Mouse (Mus musculus) limb, embryonic 14.5 days (tissue): ENCODE measurements around the gene Wdr64. TPM values are rescaled to one million over a fixed set of nuclear protein-coding genes. Genes with fewer than 3 reads are reported as not detected.

ENCODE experiments used
- ATAC-seq: fragments of 200-750 bp; cut with Nextera tagmentation; 2 replicates; pipeline ENCODE4 v1.8.0; 2017; ENCODE audit warnings: low read depth, moderate number of reproducible peaks, moderate TSS enrichment; ENCODE audit not compliant: low FRiP score
- DNase-seq: peaks from one replicate; pipeline ENCODE4 v3.0.0-alpha.2; 2015; ENCODE audit warnings: low spot score
- H3K27ac ChIP-seq: fragments of 300-500 bp; sonication (generic); replicated peaks from 2 replicates; pipeline ENCODE4 v1.5.1; 2014; ENCODE audit warnings: low read depth, mild to moderate bottlenecking, low read length, moderate library complexity, mixed read lengths
- H3K27me3 ChIP-seq: fragments of 300-500 bp; sonication (generic); 2 replicates; pipeline ENCODE4 v1.6.1; 2014; ENCODE audit warnings: low read length, mixed read lengths; ENCODE audit not compliant: control insufficient read depth, insufficient read depth
- H3K36me3 ChIP-seq: fragments of 300-500 bp; sonication (generic); 2 replicates; pipeline ENCODE4 v1.6.1; 2014; ENCODE audit warnings: mild to moderate bottlenecking, low read length, moderate library complexity, mixed read lengths; ENCODE audit not compliant: control insufficient read depth, insufficient read depth
- H3K4me1 ChIP-seq: fragments of 300-500 bp; sonication (generic); 2 replicates; pipeline ENCODE4 v1.6.1; 2014; ENCODE audit warnings: antibody characterized with exemption, low read length, mixed read lengths; ENCODE audit not compliant: control insufficient read depth, insufficient read depth
- H3K4me2 ChIP-seq: fragments of 300-500 bp; sonication (generic); replicated peaks from 2 replicates; pipeline ENCODE4 v1.6.1; 2014; ENCODE audit warnings: low read depth, mild to moderate bottlenecking, low read length, moderate library complexity; ENCODE audit not compliant: severe bottlenecking
- H3K4me3 ChIP-seq: fragments of 300-500 bp; sonication (generic); replicated peaks from 2 replicates; pipeline ENCODE4 v1.5.1; 2014; ENCODE audit warnings: low read length
- H3K9ac ChIP-seq: fragments of 300-500 bp; sonication (generic); 2 replicates; pipeline ENCODE4 v1.6.1; 2014; ENCODE audit warnings: mild to moderate bottlenecking, low read depth, low read length, moderate library complexity; ENCODE audit not compliant: severe bottlenecking
- H3K9me3 ChIP-seq: fragments of 300-500 bp; sonication (generic); 2 replicates; pipeline ENCODE4 v1.6.1; 2016; ENCODE audit warnings: low read length; ENCODE audit not compliant: control insufficient read depth
- POLR2A ChIP-seq: fragments of 200-500 bp; IDR thresholded peaks from 2 replicates; pipeline ENCODE4 v1.8.0; 2012; ENCODE audit warnings: inconsistent platforms, mild to moderate bottlenecking, moderate library complexity, borderline replicate concordance; ENCODE audit not compliant: insufficient read depth, insufficient read length; ENCODE audit errors: extremely low read depth
- WGBS: fragments of 180-500 bp; shearing (Covaris S2); extraction: QIAGEN DNeasy Blood & Tissue Kit; methylation state at CpG from one replicate; pipeline ENCODE4 v1.1.7; 2014; 5-methylcytosine and 5-hydroxymethylcytosine counted together
- polyA plus RNA-seq, 2 experiments: library from polyadenylated mRNA; depleted of rRNA in 1 of 2; stranded (reverse) in 1 of 2; unstranded in 1 of 2; fragments of >200 nt; fragmentation: Nextera tagmentation in 1 of 2; extraction: Ambion mirVana in 1 of 2; gene quantifications; 2 replicates each; pipeline versions ENCODE4 v1.2.1 to v1.2.3; 2012 to 2014

Wdr64 gene
- polyA plus RNA-seq, 2 experiments, result not detected

DNA sequence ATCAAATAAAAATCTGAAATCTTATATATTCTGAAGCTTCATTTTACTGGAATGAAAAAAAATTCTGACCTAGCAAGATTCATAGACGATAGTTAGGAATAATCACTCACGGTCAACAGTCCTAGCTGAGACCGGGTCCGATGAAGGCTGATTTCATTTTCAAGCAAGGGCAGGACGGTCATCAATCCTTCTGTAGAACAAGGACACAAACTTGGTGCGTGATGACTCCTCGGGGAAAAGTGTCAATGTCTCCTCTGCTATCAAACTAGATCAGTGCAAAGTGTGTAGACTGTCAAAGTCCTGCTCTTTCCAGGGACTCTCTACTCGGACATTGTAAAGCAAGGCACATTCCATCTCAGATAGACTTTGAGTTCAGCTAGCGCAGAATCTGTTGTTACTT, 18.4 kb downstream of the Wdr64 start:
- TF ChIP-seq POLR2A, result no peak
- no peak overlapping the region for H3K4me2 ChIP-seq
- DNase-seq, result no peak
- H3K36me3 ChIP-seq, result no peaks in the 10 kb centered on the region
- no peak overlapping the region for H3K4me3 ChIP-seq
- WGBS, result 87% methylated on average over 9 of the region's 9 CpGs
- no peak overlapping the region for H3K27ac ChIP-seq
- H3K9me3 ChIP-seq, result no peaks in the 10 kb centered on the region
- ATAC-seq, result no peak
- no peak overlapping the region for H3K9ac ChIP-seq
- H3K4me1 ChIP-seq, result no peaks in the 10 kb centered on the region
- H3K27me3 ChIP-seq, result no peaks in the 10 kb centered on the region

DNA sequence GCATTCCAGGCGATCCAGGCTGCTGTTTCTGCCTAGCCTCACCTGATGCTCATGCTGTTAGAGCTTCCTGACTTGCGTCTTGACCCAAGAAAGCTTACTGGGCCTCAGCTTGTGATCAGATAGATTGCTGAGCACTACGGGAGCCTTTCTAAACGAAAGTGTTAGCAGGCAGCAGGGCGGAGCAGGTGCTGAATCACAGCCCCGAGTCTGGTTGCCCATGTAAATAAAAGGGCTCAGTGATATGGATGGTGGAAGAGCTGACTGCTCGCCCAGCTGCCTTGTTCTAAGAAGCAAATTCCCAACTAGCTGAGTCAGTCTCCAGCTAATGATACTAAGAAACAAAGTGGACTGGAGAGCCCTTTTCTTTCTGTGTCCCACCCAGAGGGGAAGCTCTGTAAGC, 27.4 kb downstream of the Wdr64 start:
- Histone ChIP-seq H3K4me3 (no peak overlapping the region), H3K9ac (no peak overlapping the region), H3K4me1 (0 out of 2 replicates have a peak, but pooled peaks cover 2% of the 10 kb centered on the region), H3K36me3 (no peaks in the 10 kb centered on the region), H3K9me3 (no peaks in the 10 kb centered on the region), H3K4me2 (no peak overlapping the region), H3K27ac (no peak overlapping the region), H3K27me3 (no peaks in the 10 kb centered on the region)
- ATAC-seq (no peak), DNase-seq (no peak)
- WGBS, result 33% methylated on average over 7 of the region's 7 CpGs
- no peak for TF ChIP-seq POLR2A

DNA sequence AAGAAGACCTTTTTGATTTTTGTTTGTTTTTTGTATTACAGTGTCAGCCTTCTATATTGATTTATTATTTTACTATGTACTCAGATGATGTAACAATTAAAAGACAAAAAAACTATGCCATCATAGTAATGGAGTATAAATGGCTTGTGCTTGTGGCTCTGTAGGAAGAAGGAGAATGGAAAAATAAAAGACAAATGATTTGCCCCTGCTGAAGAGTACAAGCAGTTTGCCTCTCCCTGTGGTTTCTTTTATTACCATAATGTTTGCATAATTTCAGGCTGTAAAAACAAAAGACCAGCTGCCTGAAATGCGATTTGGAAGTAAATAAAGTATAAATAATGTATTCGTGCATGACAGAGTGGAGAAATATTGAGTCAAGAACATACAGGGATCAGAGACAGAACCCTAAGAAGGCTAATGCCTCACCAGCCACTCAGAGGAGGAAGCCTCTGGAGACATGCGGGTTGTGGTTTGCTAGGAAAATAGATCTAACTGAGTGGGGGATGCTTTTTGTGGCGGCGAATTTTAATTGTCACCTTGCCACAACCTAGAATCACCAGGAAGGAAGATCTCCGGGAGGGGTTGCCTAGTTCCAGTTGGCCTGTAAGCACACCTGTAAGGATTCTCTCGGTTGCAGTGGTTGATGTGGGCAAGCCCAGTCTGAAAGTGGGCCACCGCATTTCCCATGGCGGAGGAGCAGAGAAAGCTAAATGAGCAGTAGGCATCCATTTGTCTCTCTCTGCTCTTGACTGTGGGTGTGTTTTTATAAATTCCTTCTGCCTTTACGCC, 56.4 kb downstream of the Wdr64 start:
- no peak overlapping the region for H3K9ac ChIP-seq

DNA sequence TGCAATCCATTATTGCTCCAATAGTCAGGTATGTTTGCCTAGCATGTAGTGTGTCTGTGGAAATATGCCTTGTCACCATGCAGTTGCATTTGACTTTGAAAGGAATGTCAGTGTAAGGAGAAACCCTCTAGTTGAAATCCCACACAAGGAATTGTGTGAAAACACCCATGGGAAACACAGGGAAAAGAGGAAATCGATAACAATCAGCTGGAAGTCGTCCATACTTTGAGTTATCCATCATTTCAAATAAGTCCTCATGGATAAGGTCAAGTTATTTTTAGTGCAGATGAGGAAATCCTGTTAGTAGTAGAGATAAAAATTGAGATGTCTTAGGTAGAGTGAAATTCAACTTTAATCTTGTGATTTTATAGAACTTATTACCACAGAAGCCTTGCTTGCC, 96.3 kb downstream of the Wdr64 start:
- Histone ChIP-seq H3K27ac (no peak overlapping the region), H3K36me3 (no peaks in the 10 kb centered on the region), H3K4me3 (no peak overlapping the region), H3K4me2 (no peak overlapping the region), H3K4me1 (no peaks in the 10 kb centered on the region), H3K9ac (no peak overlapping the region), H3K27me3 (no peaks in the 10 kb centered on the region), H3K9me3 (no peaks in the 10 kb centered on the region)
- TF ChIP-seq POLR2A, result no peak
- ATAC-seq (no peak), DNase-seq (no peak)
- WGBS, result 77% methylated on average over 2 of the region's 2 CpGs

More for the DNA sequence above, 56.4 kb downstream of the Wdr64 start:
- Histone ChIP-seq H3K36me3 (no peaks in the 10 kb centered on the region), H3K27ac (no peak overlapping the region), H3K27me3 (no peaks in the 10 kb centered on the region), H3K4me1 (no peaks in the 10 kb centered on the region), H3K4me2 (no peak overlapping the region), H3K9me3 (no peaks in the 10 kb centered on the region), H3K4me3 (no peak overlapping the region)
- no peak for ATAC-seq
- no peak for DNase-seq
- 75% methylated on average over 10 of the region's 10 CpGs for WGBS
- TF ChIP-seq POLR2A, result no peak

DNA sequence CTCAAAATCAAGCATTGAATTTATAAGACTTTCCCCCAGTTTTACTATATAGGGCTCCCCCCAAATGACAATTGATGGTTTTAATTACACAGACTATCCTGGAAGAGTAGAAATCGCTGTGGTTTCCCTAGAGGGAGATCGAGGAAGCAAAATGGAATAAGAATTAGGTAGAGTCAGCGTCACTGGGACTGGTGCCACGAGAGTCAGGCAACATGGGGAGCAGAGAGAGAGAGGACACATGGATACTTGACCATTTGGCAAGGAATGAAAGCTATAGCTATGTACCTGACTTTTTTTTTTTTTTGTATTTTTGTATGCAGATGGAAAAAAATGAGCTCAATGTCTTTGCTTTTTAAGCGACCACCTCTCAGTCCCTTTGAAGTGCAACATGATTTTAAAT, 110.0 kb downstream of the Wdr64 start:
- DNase-seq (no peak), ATAC-seq (no peak)
- 67% methylated on average over 5 of the region's 5 CpGs for WGBS
- Histone ChIP-seq H3K9me3 (no peaks in the 10 kb centered on the region), H3K9ac (no peak overlapping the region), H3K27me3 (no peaks in the 10 kb centered on the region), H3K36me3 (no peaks in the 10 kb centered on the region), H3K4me3 (no peak overlapping the region), H3K4me2 (no peak overlapping the region), H3K4me1 (no peaks in the 10 kb centered on the region), H3K27ac (no peak overlapping the region)
- no peak for TF ChIP-seq POLR2A

DNA sequence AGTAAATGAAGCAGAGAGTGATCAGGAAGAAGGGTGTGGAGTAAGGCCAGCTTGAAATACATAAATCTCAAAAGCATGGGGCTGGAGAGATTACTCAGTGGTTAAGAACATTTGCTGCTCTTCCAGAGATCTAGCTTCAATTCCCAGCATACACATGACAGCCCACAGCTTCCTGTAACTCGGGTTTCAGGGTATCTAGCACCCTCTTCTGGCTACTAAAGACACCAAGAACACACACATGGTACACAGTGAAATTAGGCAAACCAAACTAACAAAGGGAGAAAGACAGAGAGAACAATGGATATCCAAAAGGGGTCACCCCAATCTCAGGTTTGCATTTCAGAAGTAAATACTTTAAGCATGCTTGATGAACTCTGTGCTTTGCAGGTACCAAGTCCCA, 113.2 kb downstream of the Wdr64 start:
- H3K9ac ChIP-seq, result no peak overlapping the region
- H3K36me3 ChIP-seq, result no peaks in the 10 kb centered on the region
- H3K27ac ChIP-seq, result no peak overlapping the region
- H3K9me3 ChIP-seq, result no peaks in the 10 kb centered on the region
- no peak for DNase-seq
- no peak overlapping the region for H3K4me3 ChIP-seq
- WGBS, result 6% methylated on average over 1 of the region's 1 CpGs
- H3K4me2 ChIP-seq, result no peak overlapping the region
- H3K27me3 ChIP-seq, result no peaks in the 10 kb centered on the region
- H3K4me1 ChIP-seq, result no peaks in the 10 kb centered on the region
- ATAC-seq, result no peak
- no peak for TF ChIP-seq POLR2A
